Mouse (Mus musculus) G1E (cell line): Measurements from ENCODE around the gene Pspc1. TPM values are rescaled to one million over a fixed set of nuclear protein-coding genes. Genes with fewer than 3 reads are reported as not detected.

ENCODE experiments used
- ATAC-seq: 2 replicates; pipeline ENCODE4 v1.8.0; 2016; ENCODE audit warnings: mild to moderate bottlenecking; ENCODE audit not compliant: insufficient number of reproducible peaks, poor library complexity, low FRiP score, severe bottlenecking; ENCODE audit errors: extremely low read depth
- DNase-seq: peaks from one replicate; pipeline ENCODE4 v3.0.0; 2012; ENCODE audit warnings: low spot score
- H3K27me3 ChIP-seq: 2 replicates; pipeline ENCODE4 v1.6.1; 2012; ENCODE audit warnings: mild to moderate bottlenecking, low read length, inconsistent platforms; ENCODE audit not compliant: insufficient read depth
- H3K36me3 ChIP-seq: replicated peaks from 2 replicates; pipeline ENCODE3; 2012; ENCODE audit warnings: mild to moderate bottlenecking, inconsistent platforms
- H3K4me1 ChIP-seq: 2 replicates; pipeline ENCODE4 v1.6.1; 2012; ENCODE audit warnings: low read depth, low read length, inconsistent platforms, mixed read lengths; ENCODE audit not compliant: insufficient read depth
- H3K4me3 ChIP-seq: 2 replicates; pipeline ENCODE4 v1.5.1; 2012; ENCODE audit warnings: low read depth, mild to moderate bottlenecking, inconsistent platforms, low read length, moderate library complexity, mixed read lengths
- H3K9me3 ChIP-seq: replicated peaks from 2 replicates; pipeline ENCODE4 v1.6.1; 2012; ENCODE audit warnings: inconsistent platforms
- CTCF ChIP-seq: IDR thresholded peaks from 2 replicates; pipeline ENCODE4 v1.5.1; 2012; ENCODE audit warnings: low read depth, low read length, inconsistent platforms, mixed read lengths
- GATA1 ChIP-seq: IDR thresholded peaks from 2 replicates; pipeline ENCODE4 v1.6.1; 2012; ENCODE audit warnings: borderline replicate concordance, low read length, inconsistent platforms, mixed read lengths
- GATA2 ChIP-seq: IDR thresholded peaks from 2 replicates; pipeline ENCODE4 v1.6.1; 2012; ENCODE audit warnings: low read depth, low read length, inconsistent platforms, borderline replicate concordance
- POLR2AphosphoS5 ChIP-seq: IDR thresholded peaks from 2 replicates; pipeline ENCODE4 v1.6.1; 2012; ENCODE audit warnings: low read depth, low read length, inconsistent platforms; ENCODE audit not compliant: insufficient replicate concordance
- TAL1 ChIP-seq: conservative IDR thresholded peaks from 2 replicates; pipeline ENCODE4 v1.6.1; 2012; ENCODE audit warnings: low read depth, low read length, inconsistent platforms, mixed read lengths
- polyA plus RNA-seq: library from polyadenylated mRNA; stranded (reverse); fragments of >175 nt; gene quantifications from 2 replicates; pipeline ENCODE4 v1.2.3, GENCODE M21; 2012
- total RNA-seq, 2 experiments: library from RNA; stranded (forward) in 1 of 2; stranded (reverse) in 1 of 2; fragments of 200-1000 nt in 1 of 2; fragments of >200 nt in 1 of 2; fragmentation: Nextera tagmentation in 1 of 2; gene quantifications; 2 replicates each; pipeline ENCODE4 v1.2.3; 2014 to 2017

Gene Pspc1
- total and polyA plus RNA-seq, 3 experiments = 11.5 to 104 (median 67.7) TPM

DNA sequence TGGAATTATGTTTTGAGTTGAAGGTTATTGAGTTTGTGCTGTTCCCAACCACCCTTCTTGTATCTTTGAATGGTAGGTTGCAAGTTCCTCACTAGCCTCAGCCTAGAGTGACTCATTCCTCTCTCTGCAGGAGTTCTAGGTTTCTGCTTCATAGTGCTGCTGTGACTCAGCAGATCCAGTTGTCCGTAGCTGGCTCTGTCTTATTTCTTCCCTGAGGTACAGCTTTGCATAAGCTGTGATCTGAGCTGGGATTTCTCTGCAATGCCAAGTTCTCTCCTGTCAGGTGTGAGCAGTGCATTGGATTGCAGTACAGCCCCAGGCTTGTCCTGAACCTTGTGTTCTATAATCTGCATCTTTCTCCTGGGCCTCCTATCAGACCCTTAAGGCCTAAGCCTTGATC is 88.3 kb downstream of the Pspc1 start:
- Histone ChIP-seq H3K4me1 (peaks cover 7% of the 10 kb centered on the region; the same call in 1 of the 2 replicates), H3K4me3 (no peak overlapping the region), H3K27me3 (no peaks in the 10 kb centered on the region), H3K36me3 (peaks cover 95% of the 10 kb centered on the region), H3K9me3 (no peaks in the 10 kb centered on the region)
- DNase-seq (no peak), ATAC-seq (no peak)
- TF ChIP-seq CTCF (no peak), GATA2 (no peak), TAL1 (no peak), POLR2AphosphoS5 (no peak), GATA1 (no peak)

DNA sequence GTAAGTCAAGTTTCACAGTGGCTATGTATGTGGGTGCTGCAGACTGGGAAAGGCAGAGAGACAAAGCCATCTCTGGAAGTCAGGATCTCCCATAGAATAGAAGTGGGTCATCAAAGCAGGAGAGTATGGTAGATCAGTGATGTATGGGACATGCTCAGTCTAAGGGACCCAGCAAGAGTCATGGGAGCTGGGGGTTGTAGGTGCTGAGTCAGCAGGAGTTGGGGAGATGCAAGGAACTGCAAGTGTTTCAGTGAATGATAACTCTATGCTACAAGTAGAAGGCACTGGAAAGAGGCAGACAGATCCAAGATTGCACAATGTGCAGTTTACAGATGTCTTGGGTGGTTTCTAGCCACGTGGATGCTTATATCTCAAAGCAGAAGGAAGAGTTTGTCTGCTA is 89.0 kb downstream of the Pspc1 start:
- H3K36me3 ChIP-seq = peaks cover 95% of the 10 kb centered on the region
- TF ChIP-seq GATA2 (no peak), POLR2AphosphoS5 (no peak), TAL1 (no peak), GATA1 (no peak), CTCF (no peak)

DNA sequence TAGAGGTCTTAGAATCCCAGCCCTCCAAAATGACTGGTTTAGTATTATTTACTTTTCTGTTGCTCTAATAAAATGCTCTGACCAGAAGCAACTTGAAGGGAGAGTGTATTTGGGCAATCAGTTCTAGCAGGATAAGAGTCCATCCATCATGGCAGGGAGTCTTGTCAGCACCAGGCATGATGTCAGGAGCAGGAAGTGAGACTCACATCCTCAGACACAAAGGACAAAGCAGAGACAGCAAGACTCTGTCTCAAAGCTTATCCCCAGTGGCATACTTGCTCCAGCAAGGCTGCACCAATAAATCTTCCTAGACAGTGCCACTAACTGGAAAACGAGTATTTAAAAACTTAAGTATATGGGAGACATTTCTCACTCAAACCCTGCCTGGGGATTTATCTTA is 92.7 kb downstream of the Pspc1 start:
- DNase-seq (no peak), ATAC-seq (no peak)
- Histone ChIP-seq H3K4me1 (no peaks in the 10 kb centered on the region), H3K36me3 (peaks cover 91% of the 10 kb centered on the region), H3K27me3 (no peaks in the 10 kb centered on the region), H3K9me3 (no peaks in the 10 kb centered on the region), H3K4me3 (no peak overlapping the region)
- TF ChIP-seq CTCF (no peak), TAL1 (no peak)

More for the DNA sequence above, 89.0 kb downstream of the Pspc1 start:
- Histone ChIP-seq H3K9me3 (no peaks in the 10 kb centered on the region), H3K4me1 (peaks cover 5% of the 10 kb centered on the region; the same call in 1 of the 2 replicates), H3K4me3 (no peak overlapping the region), H3K27me3 (no peaks in the 10 kb centered on the region)
- no peak for DNase-seq
- ATAC-seq = no peak

Other genes starting within 250 kb of the Pspc1 start
- gene Cenpj, start 202.9 kb downstream of the Pspc1 start, total RNA-seq (2014; fragmentation: Nextera tagmentation) = 13.0 and 17.4 TPM in 2 replicates
- gene Cenpj, start 202.9 kb downstream of the Pspc1 start, total RNA-seq (2017) = 13.7 and 18.8 TPM in 2 replicates
- gene Cenpj, start 202.9 kb downstream of the Pspc1 start, polyA plus RNA-seq = 0.34 and 0.48 TPM in 2 replicates
- 29.1 and 30.8 TPM in 2 replicates for gene Parp4, start 202.7 kb downstream of the Pspc1 start, total RNA-seq (2014; fragmentation: Nextera tagmentation)
- 6.9 TPM in 2 replicates for gene Parp4, start 202.7 kb downstream of the Pspc1 start, total RNA-seq (2017)
- gene Parp4, start 202.7 kb downstream of the Pspc1 start, polyA plus RNA-seq = 1.2 and 1.4 TPM in 2 replicates
- 64.3 and 70.9 TPM in 2 replicates for gene Mphosph8, start 110.1 kb downstream of the Pspc1 start, total RNA-seq (2014; fragmentation: Nextera tagmentation)
- gene Mphosph8, start 110.1 kb downstream of the Pspc1 start, total RNA-seq (2017) = 40.3 and 45.1 TPM in 2 replicates
- gene Mphosph8, start 110.1 kb downstream of the Pspc1 start, polyA plus RNA-seq = 7.9 and 9.6 TPM in 2 replicates
- gene Zmym5, start 33.4 kb upstream of the Pspc1 start, total RNA-seq (2014; fragmentation: Nextera tagmentation) = 49.9 and 62.6 TPM in 2 replicates
- 27.0 and 28.6 TPM in 2 replicates for gene Zmym5, start 33.4 kb upstream of the Pspc1 start, total RNA-seq (2017)
- gene Zmym5, start 33.4 kb upstream of the Pspc1 start, polyA plus RNA-seq = 1.8 and 2.1 TPM in 2 replicates
- 118 and 147 TPM in 2 replicates for gene Zmym2, start 108.3 kb upstream of the Pspc1 start, total RNA-seq (2014; fragmentation: Nextera tagmentation)
- 57.3 and 58.1 TPM in 2 replicates for gene Zmym2, start 108.3 kb upstream of the Pspc1 start, total RNA-seq (2017)
- 0.97 and 2.1 TPM in 2 replicates for gene Zmym2, start 108.3 kb upstream of the Pspc1 start, polyA plus RNA-seq